Mouse (Mus musculus) liver, embryonic 16.5 days (tissue): ENCODE measurements around the gene Gucy2e. TPM values are rescaled to one million over a fixed set of nuclear protein-coding genes. Genes with fewer than 3 reads are reported as not detected.
A peak's percentile ranks its signal among the peaks of the same experiment; 100 is the strongest.

Source experiments
- ATAC-seq: fragments of 200-750 bp; cut with Nextera tagmentation; 2 replicates; pipeline ENCODE4 v1.8.0; 2017; ENCODE audit warnings: low read depth, mild to moderate bottlenecking, moderate number of reproducible peaks, moderate library complexity
- H3K27ac ChIP-seq: fragments of 300-500 bp; sonication (generic); 2 replicates; pipeline ENCODE4 v1.5.1; 2014; ENCODE audit warnings: mild to moderate bottlenecking, low read length
- H3K27me3 ChIP-seq: fragments of 300-500 bp; sonication (generic); 2 replicates; pipeline ENCODE4 v1.6.1; 2014; ENCODE audit warnings: low read depth, low read length, mixed read lengths; ENCODE audit not compliant: control insufficient read depth, insufficient read depth
- H3K36me3 ChIP-seq: fragments of 300-500 bp; sonication (generic); 2 replicates; pipeline ENCODE4 v1.6.1; 2014; ENCODE audit warnings: mild to moderate bottlenecking; ENCODE audit not compliant: control insufficient read depth, insufficient read depth
- H3K4me1 ChIP-seq: fragments of 300-500 bp; sonication (generic); 2 replicates; pipeline ENCODE4 v1.6.1; 2014; ENCODE audit warnings: low read depth, low read length, mixed read lengths; ENCODE audit not compliant: control insufficient read depth
- H3K4me2 ChIP-seq: fragments of 300-500 bp; sonication (generic); 2 replicates; pipeline ENCODE4 v1.6.1; 2014; ENCODE audit warnings: low read depth, low read length, mixed read lengths
- H3K4me3 ChIP-seq: fragments of 300-500 bp; sonication (generic); 2 replicates; pipeline ENCODE4 v1.5.1; 2014; ENCODE audit warnings: low read depth, mild to moderate bottlenecking, low read length
- H3K9ac ChIP-seq: fragments of 300-500 bp; sonication (generic); 2 replicates; pipeline ENCODE4 v1.6.1; 2014; ENCODE audit warnings: low read depth, low read length
- H3K9me3 ChIP-seq: fragments of 300-500 bp; sonication (generic); replicated peaks from 2 replicates; pipeline ENCODE4 v1.6.1; 2016; ENCODE audit warnings: low read length; ENCODE audit not compliant: control insufficient read depth
- WGBS: fragments of 180-500 bp; shearing (Covaris S2); extraction: QIAGEN DNeasy Blood & Tissue Kit; methylation state at CpG from one replicate; pipeline ENCODE4 v1.1.7; 2014; ENCODE audit not compliant: insufficient replicate concordance; 5-methylcytosine and 5-hydroxymethylcytosine counted together
- polyA plus RNA-seq: library from polyadenylated mRNA; unstranded; fragments of >200 nt; fragmentation: Nextera tagmentation; extraction: Ambion mirVana; gene quantifications from 2 replicates; pipeline ENCODE4 v1.2.1, GENCODE M21; 2015

Gucy2e gene
- not detected in 2 replicates for polyA plus RNA-seq

GRCm38 (mm10) chr11:69236926-69237260, at the start of gene Gucy2e:
Gene Gucy2e (minus strand): TSS chr11:69237036.
- H3K4me2 ChIP-seq: peak within 1 kb of the TSS; percentile 56
- peak within 1 kb of the TSS; percentile 24 for H3K4me3 ChIP-seq
- peaks cover 6% of the 10 kb centered on the region for H3K4me1 ChIP-seq
- H3K9ac ChIP-seq: no peak within 1 kb of the TSS
- peaks cover 41% of the 10 kb centered on the region for H3K27me3 ChIP-seq
- no peak within 1 kb of the TSS for H3K27ac ChIP-seq
- no peaks in the 10 kb centered on the region for H3K36me3 ChIP-seq
- 23% methylated on average over 13 of the region's 13 CpGs for WGBS
- no peaks in the 10 kb centered on the region for H3K9me3 ChIP-seq
- ATAC-seq: no peak

GRCm38 (mm10) chr11:69277267-69277666, 40.4 kb upstream of the Gucy2e start:
- no peak overlapping the region for H3K9ac ChIP-seq
- WGBS: 65% methylated on average over 5 of the region's 5 CpGs
- H3K27me3 ChIP-seq: no peaks in the 10 kb centered on the region
- H3K4me2 ChIP-seq: no peak overlapping the region
- no peaks in the 10 kb centered on the region for H3K9me3 ChIP-seq
- H3K36me3 ChIP-seq: no peaks in the 10 kb centered on the region
- no peaks in the 10 kb centered on the region for H3K4me1 ChIP-seq
- ATAC-seq: no peak
- no peak overlapping the region for H3K4me3 ChIP-seq
- no peak overlapping the region for H3K27ac ChIP-seq

GRCm38 (mm10) chr11:69276081-69276480, 39.2 kb upstream of the Gucy2e start:
- ATAC-seq: no peak
- no peaks in the 10 kb centered on the region for H3K36me3 ChIP-seq
- no peaks in the 10 kb centered on the region for H3K9me3 ChIP-seq
- H3K4me1 ChIP-seq: no peaks in the 10 kb centered on the region
- WGBS: 38% methylated on average over 2 of the region's 2 CpGs
- H3K27ac ChIP-seq: no peak overlapping the region
- 0 out of 2 replicates have a peak, but pooled peaks cover 6% of the 10 kb centered on the region for H3K27me3 ChIP-seq
- H3K9ac ChIP-seq: no peak overlapping the region
- no peak overlapping the region for H3K4me3 ChIP-seq
- no peak overlapping the region for H3K4me2 ChIP-seq

GRCm38 (mm10) chr11:69275650-69276049, 38.8 kb upstream of the Gucy2e start:
- no peak for ATAC-seq
- H3K4me2 ChIP-seq: no peak overlapping the region
- no peak overlapping the region for H3K9ac ChIP-seq
- no peaks in the 10 kb centered on the region for H3K36me3 ChIP-seq
- H3K4me3 ChIP-seq: no peak overlapping the region
- H3K27me3 ChIP-seq: 0 out of 2 replicates have a peak, but pooled peaks cover 6% of the 10 kb centered on the region
- no peak overlapping the region for H3K27ac ChIP-seq
- WGBS: 37% methylated on average over 6 of the region's 6 CpGs
- no peaks in the 10 kb centered on the region for H3K4me1 ChIP-seq
- no peaks in the 10 kb centered on the region for H3K9me3 ChIP-seq

- Histone ChIP-seq H3K4me2 (no peak overlapping the region), H3K9me3 (no peaks in the 10 kb centered on the region), H3K4me3 (no peak overlapping the region), H3K9ac (no peak overlapping the region), H3K4me1 (no peaks in the 10 kb centered on the region; the same call in 1 of the 2 replicates), H3K27me3 (peaks cover 6% of the 10 kb centered on the region; the same call in 1 of the 2 replicates), H3K27ac (no peak overlapping the region), H3K36me3 (no peaks in the 10 kb centered on the region)
- ATAC-seq: no peak
- WGBS: 28% methylated on average over 16 of the region's 16 CpGs
Measured at GRCm38 (mm10) chr11:69272122-69272740, 35.4 kb upstream of the Gucy2e start.

- Histone ChIP-seq H3K4me2 (no peak overlapping the region), H3K27ac (no peak overlapping the region), H3K9me3 (no peaks in the 10 kb centered on the region), H3K27me3 (peaks cover 9% of the 10 kb centered on the region; the same call in 1 of the 2 replicates), H3K9ac (no peak overlapping the region), H3K4me1 (no peaks in the 10 kb centered on the region; the same call in 1 of the 2 replicates), H3K4me3 (no peak overlapping the region), H3K36me3 (no peaks in the 10 kb centered on the region)
- no peak for ATAC-seq
- 11% methylated on average over 13 of the region's 13 CpGs for WGBS
Measured at GRCm38 (mm10) chr11:69269575-69269974, 32.7 kb upstream of the Gucy2e start.

- H3K27me3 ChIP-seq: peaks cover 9% of the 10 kb centered on the region; the same call in 1 of the 2 replicates
Measured at GRCm38 (mm10) chr11:69268100-69268499, 31.3 kb upstream of the Gucy2e start.

GRCm38 (mm10) chr11:69267341-69267740, 30.5 kb upstream of the Gucy2e start:
- 30% methylated on average over 7 of the region's 7 CpGs for WGBS
- H3K9ac ChIP-seq: no peak overlapping the region
- no peaks in the 10 kb centered on the region for H3K9me3 ChIP-seq
- H3K4me2 ChIP-seq: no peak overlapping the region
- ATAC-seq: no peak
- H3K27ac ChIP-seq: no peak overlapping the region
- H3K4me1 ChIP-seq: no peaks in the 10 kb centered on the region; the same call in 1 of the 2 replicates
- H3K27me3 ChIP-seq: peaks cover 9% of the 10 kb centered on the region; the same call in 1 of the 2 replicates
- H3K4me3 ChIP-seq: no peak overlapping the region
- H3K36me3 ChIP-seq: no peaks in the 10 kb centered on the region

More at GRCm38 (mm10) chr11:69268100-69268499, 31.3 kb upstream of the Gucy2e start:
- Histone ChIP-seq H3K9ac (no peak overlapping the region), H3K27ac (no peak overlapping the region), H3K4me2 (no peak overlapping the region), H3K36me3 (no peaks in the 10 kb centered on the region), H3K4me1 (no peaks in the 10 kb centered on the region; the same call in 1 of the 2 replicates), H3K4me3 (no peak overlapping the region), H3K9me3 (no peaks in the 10 kb centered on the region)
- no peak for ATAC-seq
- WGBS: 67% methylated on average over 13 of the region's 13 CpGs

- H3K27me3 ChIP-seq: peaks cover 4% of the 10 kb centered on the region; the same call in 1 of the 2 replicates
- H3K4me1 ChIP-seq: no peaks in the 10 kb centered on the region; the same call in 1 of the 2 replicates
- no peaks in the 10 kb centered on the region for H3K9me3 ChIP-seq
- no peak overlapping the region for H3K4me2 ChIP-seq
- 15% methylated on average over 10 of the region's 10 CpGs for WGBS
- H3K36me3 ChIP-seq: no peaks in the 10 kb centered on the region
- no peak overlapping the region for H3K9ac ChIP-seq
- H3K27ac ChIP-seq: no peak overlapping the region
- no peak for ATAC-seq
- no peak overlapping the region for H3K4me3 ChIP-seq
Measured at GRCm38 (mm10) chr11:69266253-69266652, 29.4 kb upstream of the Gucy2e start.
